Mouse (Mus musculus): ENCODE measurements around the gene Tsen34. TPM values are rescaled to one million over a fixed set of nuclear protein-coding genes. Genes with fewer than 3 reads are reported as not detected.

Tsen34 gene
- polyA plus RNA-seq, 1 experiment from 2014 or later: 240 TPM

DNA sequence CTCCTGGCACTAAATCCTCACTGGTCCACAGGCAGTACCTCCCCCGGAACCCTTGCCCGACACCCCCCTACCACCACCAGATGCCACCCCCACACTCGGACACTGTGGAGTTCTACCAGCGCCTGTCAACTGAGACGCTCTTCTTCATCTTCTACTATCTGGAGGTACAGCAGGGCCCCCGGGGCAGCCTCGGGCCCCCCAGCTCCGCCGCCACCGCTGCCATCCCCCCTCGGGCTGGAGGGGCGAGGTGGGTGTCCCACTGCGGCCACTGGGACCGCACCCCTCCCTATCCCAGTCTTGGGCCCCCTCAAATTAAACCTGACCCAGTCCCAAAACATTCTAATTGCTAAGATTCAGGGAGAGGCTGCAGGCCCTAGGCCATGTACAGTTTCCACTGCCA, 34.1 kb upstream of the Tsen34 start:
- Histone ChIP-seq H3K9ac (replicated peaks; ENCODE audit: low read depth, low read length) (no peak overlapping the region), H3K4me3 (replicated peaks; ENCODE audit: low read length) (no peak overlapping the region), H3K4me1 (replicated peaks; ENCODE audit: control insufficient read depth, insufficient read depth, low read length) (peaks cover under 1% of the 10 kb centered on the region), H3K27ac (ENCODE audit: low read length) (no peak overlapping the region), H3K27me3 (replicated peaks; ENCODE audit: control insufficient read depth, insufficient read depth, low read length) (no peaks in the 10 kb centered on the region), H3K9me3 (ENCODE audit: control insufficient read depth, low read length) (no peaks in the 10 kb centered on the region), H3K36me3 (ENCODE audit: control insufficient read depth, insufficient read depth) (peaks cover 58% of the 10 kb centered on the region), H3K4me2 (ENCODE audit: low read length) (no peak overlapping the region)
- ATAC-seq: no peak
- 96% methylated on average over 13 of the region's 14 CpGs for WGBS

DNA sequence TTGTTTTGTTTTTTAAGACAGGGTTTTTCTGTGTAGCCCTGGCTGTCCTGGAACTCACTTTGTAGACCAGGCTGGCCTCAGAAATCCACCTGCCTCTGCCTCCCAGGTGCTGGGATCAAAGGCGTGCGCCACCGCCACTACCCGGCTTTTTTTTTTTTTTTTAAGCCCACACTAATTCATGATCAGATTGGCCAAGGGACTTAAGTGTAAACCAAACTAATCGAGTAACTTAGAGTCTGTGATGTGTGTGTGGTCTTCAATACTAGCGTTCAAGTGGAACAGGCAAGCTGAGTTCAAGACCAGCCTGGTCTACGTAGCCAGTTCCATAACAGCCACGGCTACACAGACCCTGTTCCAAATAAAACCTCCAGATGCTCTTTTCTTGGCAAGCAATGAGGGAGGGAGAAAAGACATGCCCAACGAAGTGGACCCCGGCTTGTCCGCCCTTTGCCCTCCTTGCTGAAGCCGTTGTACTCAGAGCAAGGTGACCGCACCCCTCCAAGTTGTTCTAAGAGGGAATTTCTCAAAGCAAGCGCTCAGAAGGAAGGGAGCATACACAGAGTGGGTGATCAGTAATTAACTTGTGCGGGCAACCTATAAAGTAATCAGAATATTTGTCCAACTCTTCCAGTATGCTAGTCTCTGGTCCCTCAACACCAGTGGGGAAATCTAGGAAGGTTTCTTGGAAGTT, 28.0 kb upstream of the Tsen34 start:
- peak overlapping the region; percentile 70 for H3K9ac ChIP-seq (replicated peaks; ENCODE audit: low read depth, low read length)
- peaks cover 15% of the 10 kb centered on the region for H3K36me3 ChIP-seq (ENCODE audit: control insufficient read depth, insufficient read depth)
- H3K9me3 ChIP-seq (ENCODE audit: control insufficient read depth, low read length): no peaks in the 10 kb centered on the region
- 25% methylated on average over 15 of the region's 15 CpGs for WGBS
- H3K27ac ChIP-seq (ENCODE audit: low read length): peak overlapping the region; percentile 76
- peaks cover 18% of the 10 kb centered on the region for H3K4me1 ChIP-seq (replicated peaks; ENCODE audit: control insufficient read depth, insufficient read depth, low read length)
- peak overlapping the region; percentile 92 for H3K4me2 ChIP-seq (ENCODE audit: low read length)
- H3K4me3 ChIP-seq (replicated peaks; ENCODE audit: low read length): peak overlapping the region; percentile 88
- no peaks in the 10 kb centered on the region for H3K27me3 ChIP-seq (replicated peaks; ENCODE audit: control insufficient read depth, insufficient read depth, low read length)
- ATAC-seq: peak; percentile 22

DNA sequence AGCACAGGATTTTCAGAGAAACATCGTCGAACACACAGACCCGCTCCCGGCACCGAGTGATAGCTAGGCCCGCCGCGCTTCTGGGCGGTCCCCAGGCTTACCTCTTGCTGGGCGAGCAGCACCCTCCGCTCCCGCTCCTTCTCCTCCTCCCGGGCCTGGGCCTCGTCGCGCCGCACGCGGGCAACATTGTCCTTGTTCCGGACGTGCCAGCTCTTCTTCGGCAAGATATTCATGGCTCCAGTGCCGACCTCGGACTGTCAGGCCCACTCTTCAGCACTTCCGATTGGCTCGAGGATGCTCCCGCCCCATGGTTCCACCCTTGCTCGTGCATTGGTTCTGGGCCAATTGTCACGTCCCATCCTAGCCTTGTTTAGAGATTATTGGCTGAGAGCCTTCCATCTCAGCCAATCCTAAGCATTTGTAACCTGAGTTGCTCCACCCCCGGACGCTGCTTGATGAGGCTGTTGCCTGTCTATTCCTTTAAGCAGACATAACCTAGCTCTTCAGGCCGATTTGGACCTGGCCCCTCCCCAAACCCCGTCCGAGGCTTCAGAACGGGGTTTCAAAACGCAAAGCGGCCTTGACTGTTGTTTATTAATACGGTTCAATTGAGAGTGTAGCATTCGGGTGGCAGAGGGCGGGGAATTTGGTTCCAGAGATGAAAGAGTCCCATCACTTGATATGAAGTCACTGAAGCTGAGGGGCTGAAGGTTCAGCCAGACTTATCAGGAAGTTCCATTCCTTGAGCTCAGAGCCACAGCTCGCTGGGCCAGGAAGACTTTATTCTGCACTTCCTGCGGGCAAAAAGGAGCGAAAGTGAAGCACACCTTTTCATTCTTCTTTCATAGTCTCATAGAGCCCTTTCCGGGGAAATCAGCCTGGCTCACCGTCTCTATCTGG, 27.2 kb upstream of the Tsen34 start, which contains the start of gene Leng1:
Gene Leng1 (minus strand): TSS at position 626 of the 900 bp plus-strand sequence.
- ATAC-seq: peak; percentile 99
- 4% methylated on average over 44 of the region's 45 CpGs for WGBS
- Histone ChIP-seq H3K27ac (ENCODE audit: low read length) (peak within 1 kb of the TSS; percentile 84), H3K4me1 (replicated peaks; ENCODE audit: control insufficient read depth, insufficient read depth, low read length) (peaks cover 18% of the 10 kb centered on the region), H3K9ac (replicated peaks; ENCODE audit: low read depth, low read length) (peak within 1 kb of the TSS; percentile 70), H3K36me3 (ENCODE audit: control insufficient read depth, insufficient read depth) (peaks cover 11% of the 10 kb centered on the region), H3K4me3 (replicated peaks; ENCODE audit: low read length) (peak within 1 kb of the TSS; percentile 88), H3K4me2 (ENCODE audit: low read length) (peak within 1 kb of the TSS; percentile 92), H3K9me3 (ENCODE audit: control insufficient read depth, low read length) (no peaks in the 10 kb centered on the region), H3K27me3 (replicated peaks; ENCODE audit: control insufficient read depth, insufficient read depth, low read length) (no peaks in the 10 kb centered on the region)

DNA sequence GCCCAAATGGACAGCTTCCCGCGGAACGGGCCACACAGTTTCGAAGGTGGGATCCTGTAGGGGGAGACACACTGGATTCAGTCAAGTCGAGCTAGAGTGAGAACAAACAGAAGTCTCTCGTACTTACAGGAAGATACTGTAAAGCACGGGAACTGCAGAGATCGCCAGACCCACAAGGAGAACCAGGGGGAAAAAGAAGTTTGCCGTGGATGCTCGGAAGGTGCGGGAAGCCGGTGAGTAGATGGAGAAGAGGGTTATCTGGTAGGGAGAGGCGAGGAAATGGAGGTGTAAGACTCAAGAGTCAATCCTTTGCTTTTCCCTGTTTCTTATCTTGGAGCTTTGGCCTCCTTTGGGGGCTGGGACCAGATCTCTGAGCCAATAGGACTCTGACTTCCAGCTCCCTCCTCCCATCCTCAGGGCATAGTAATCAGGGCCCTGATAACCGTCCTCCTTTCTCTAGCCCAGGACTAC, 25.7 kb upstream of the Tsen34 start:
- Histone ChIP-seq H3K4me2 (ENCODE audit: low read length) (no peak overlapping the region), H3K27me3 (replicated peaks; ENCODE audit: control insufficient read depth, insufficient read depth, low read length) (no peaks in the 10 kb centered on the region), H3K4me1 (replicated peaks; ENCODE audit: control insufficient read depth, insufficient read depth, low read length) (peaks cover 18% of the 10 kb centered on the region), H3K9me3 (ENCODE audit: control insufficient read depth, low read length) (no peaks in the 10 kb centered on the region), H3K36me3 (ENCODE audit: control insufficient read depth, insufficient read depth) (peaks cover 4% of the 10 kb centered on the region), H3K27ac (ENCODE audit: low read length) (no peak overlapping the region), H3K4me3 (replicated peaks; ENCODE audit: low read length) (no peak overlapping the region), H3K9ac (replicated peaks; ENCODE audit: low read depth, low read length) (no peak overlapping the region)
- 23% methylated on average over 14 of the region's 14 CpGs for WGBS
- ATAC-seq: no peak

DNA sequence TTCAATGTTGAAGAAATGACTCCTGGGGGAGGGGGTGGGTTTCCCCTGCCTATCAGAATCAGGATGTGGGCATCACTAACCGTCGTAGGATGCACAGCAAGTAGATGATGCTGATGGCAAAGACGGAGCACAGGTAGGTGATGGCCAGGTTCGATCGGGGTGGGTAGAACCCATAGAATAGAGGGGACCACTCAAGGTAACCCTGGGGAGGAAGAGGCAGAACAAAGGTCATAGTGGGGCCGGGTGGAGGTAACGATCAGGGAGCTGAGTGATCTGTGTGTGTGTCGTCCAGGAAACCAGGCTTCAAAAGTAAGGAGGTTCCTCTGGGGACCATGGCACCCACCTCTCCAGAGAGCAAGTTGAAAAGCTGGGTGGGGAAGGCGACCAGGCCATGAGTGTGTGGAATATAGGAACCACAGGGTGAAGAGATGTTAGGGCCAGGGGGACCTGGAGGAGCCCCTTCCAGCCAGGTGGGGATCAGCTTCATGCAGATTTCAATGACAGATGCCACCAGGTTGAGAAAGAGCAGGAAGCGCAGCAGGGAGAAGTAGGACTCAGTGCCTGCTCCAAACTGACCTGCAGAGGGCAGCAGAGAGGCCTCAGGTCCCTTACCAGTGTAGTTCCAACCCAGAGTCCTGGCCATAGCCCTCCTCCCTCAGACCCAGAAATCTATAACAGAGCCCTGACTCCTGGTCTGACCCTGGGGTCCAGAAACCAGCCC, 18.0 kb upstream of the Tsen34 start:
- Histone ChIP-seq H3K9ac (replicated peaks; ENCODE audit: low read depth, low read length) (no peak overlapping the region), H3K9me3 (ENCODE audit: control insufficient read depth, low read length) (no peaks in the 10 kb centered on the region), H3K27me3 (replicated peaks; ENCODE audit: control insufficient read depth, insufficient read depth, low read length) (no peaks in the 10 kb centered on the region), H3K4me3 (replicated peaks; ENCODE audit: low read length) (no peak overlapping the region), H3K4me2 (ENCODE audit: low read length) (no peak overlapping the region), H3K27ac (ENCODE audit: low read length) (no peak overlapping the region), H3K4me1 (replicated peaks; ENCODE audit: control insufficient read depth, insufficient read depth, low read length) (no peaks in the 10 kb centered on the region), H3K36me3 (ENCODE audit: control insufficient read depth, insufficient read depth) (no peaks in the 10 kb centered on the region; the same call in 1 of the 2 replicates)
- peak; percentile 91 for ATAC-seq
- WGBS: 74% methylated on average over 10 of the region's 10 CpGs

DNA sequence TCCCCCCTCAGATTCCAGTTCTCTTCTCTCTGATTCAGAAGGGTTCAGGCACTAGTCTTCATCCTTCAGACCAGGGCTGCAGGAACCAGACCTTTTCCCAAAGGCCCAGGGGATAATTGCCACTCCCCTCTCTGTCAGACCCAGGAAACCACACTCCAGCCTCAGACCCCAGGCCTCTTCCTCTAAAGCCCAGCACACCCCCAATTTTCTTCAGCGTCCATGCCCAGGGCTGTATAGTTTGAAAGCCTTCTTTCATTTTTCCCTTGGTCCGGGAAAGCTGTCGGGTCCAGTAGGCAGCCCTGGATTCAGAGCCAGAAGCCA, 17.5 kb upstream of the Tsen34 start:
- no peak overlapping the region for H3K4me3 ChIP-seq (replicated peaks; ENCODE audit: low read length)
- no peaks in the 10 kb centered on the region for H3K9me3 ChIP-seq (ENCODE audit: control insufficient read depth, low read length)
- no peaks in the 10 kb centered on the region; the same call in 1 of the 2 replicates for H3K36me3 ChIP-seq (ENCODE audit: control insufficient read depth, insufficient read depth)
- ATAC-seq: no peak
- H3K4me1 ChIP-seq (replicated peaks; ENCODE audit: control insufficient read depth, insufficient read depth, low read length): no peaks in the 10 kb centered on the region
- no peak overlapping the region for H3K9ac ChIP-seq (replicated peaks; ENCODE audit: low read depth, low read length)
- WGBS: 73% methylated on average over 3 of the region's 3 CpGs
- H3K4me2 ChIP-seq (ENCODE audit: low read length): no peak overlapping the region
- H3K27ac ChIP-seq (ENCODE audit: low read length): no peak overlapping the region
- H3K27me3 ChIP-seq (replicated peaks; ENCODE audit: control insufficient read depth, insufficient read depth, low read length): no peaks in the 10 kb centered on the region

DNA sequence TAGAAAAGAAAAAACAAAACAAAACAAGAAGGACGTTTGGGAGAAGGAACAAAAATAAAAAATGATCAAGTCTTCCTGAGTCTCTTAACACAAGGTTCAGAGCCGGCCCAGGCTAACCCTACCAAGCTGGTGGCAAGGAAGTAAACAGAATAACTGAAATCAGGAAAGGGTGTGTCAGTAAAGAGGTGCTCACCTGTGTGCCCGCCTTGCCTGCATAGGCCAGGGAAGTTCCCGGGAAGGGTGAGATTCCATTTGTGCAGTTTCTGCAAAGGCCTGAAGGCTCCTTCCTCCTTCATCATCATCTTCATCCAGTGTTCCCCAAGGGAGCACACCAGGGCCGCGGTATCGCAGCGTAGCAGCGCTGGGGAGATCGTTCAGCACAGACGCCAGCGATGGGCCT, 16.3 kb upstream of the Tsen34 start:
- Histone ChIP-seq H3K9ac (replicated peaks; ENCODE audit: low read depth, low read length) (no peak overlapping the region), H3K9me3 (ENCODE audit: control insufficient read depth, low read length) (no peaks in the 10 kb centered on the region), H3K36me3 (ENCODE audit: control insufficient read depth, insufficient read depth) (no peaks in the 10 kb centered on the region; the same call in 1 of the 2 replicates), H3K4me3 (replicated peaks; ENCODE audit: low read length) (no peak overlapping the region), H3K27ac (ENCODE audit: low read length) (no peak overlapping the region), H3K27me3 (replicated peaks; ENCODE audit: control insufficient read depth, insufficient read depth, low read length) (no peaks in the 10 kb centered on the region), H3K4me2 (ENCODE audit: low read length) (no peak overlapping the region), H3K4me1 (replicated peaks; ENCODE audit: control insufficient read depth, insufficient read depth, low read length) (no peaks in the 10 kb centered on the region)
- 86% methylated on average over 12 of the region's 12 CpGs for WGBS
- ATAC-seq: no peak

DNA sequence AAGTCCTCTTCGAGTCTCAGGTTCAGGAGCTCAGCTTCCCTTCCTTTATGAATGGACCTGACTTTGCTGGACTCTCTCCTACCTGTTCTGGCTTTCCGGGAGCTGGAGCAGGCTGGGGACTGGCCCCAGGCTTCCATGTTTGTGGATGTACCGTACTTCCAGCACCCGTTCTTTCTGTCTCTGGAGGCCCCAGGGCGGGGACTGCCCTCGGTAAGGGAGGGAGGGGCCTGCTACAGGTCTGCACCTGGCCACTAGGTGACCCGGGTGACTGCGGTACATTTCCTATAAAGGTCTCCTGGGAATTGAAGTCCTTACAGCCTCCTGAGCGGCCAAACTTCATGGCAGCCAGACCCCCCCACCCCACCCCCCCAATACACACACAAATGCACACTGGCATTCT, 15.3 kb upstream of the Tsen34 start, which contains the start of gene Tmc4:
Gene Tmc4 (minus strand): TSS at position 212 of the 400 bp plus-strand sequence.
- H3K4me3 ChIP-seq (replicated peaks; ENCODE audit: low read length): no peak within 1 kb of the TSS
- H3K9ac ChIP-seq (replicated peaks; ENCODE audit: low read depth, low read length): no peak within 1 kb of the TSS
- no peaks in the 10 kb centered on the region; the same call in 1 of the 2 replicates for H3K36me3 ChIP-seq (ENCODE audit: control insufficient read depth, insufficient read depth)
- no peak for ATAC-seq
- 54% methylated on average over 9 of the region's 9 CpGs for WGBS
- no peaks in the 10 kb centered on the region for H3K4me1 ChIP-seq (replicated peaks; ENCODE audit: control insufficient read depth, insufficient read depth, low read length)
- H3K27me3 ChIP-seq (replicated peaks; ENCODE audit: control insufficient read depth, insufficient read depth, low read length): no peaks in the 10 kb centered on the region
- H3K27ac ChIP-seq (ENCODE audit: low read length): no peak within 1 kb of the TSS
- no peak within 1 kb of the TSS for H3K4me2 ChIP-seq (ENCODE audit: low read length)
- H3K9me3 ChIP-seq (ENCODE audit: control insufficient read depth, low read length): no peaks in the 10 kb centered on the region
